Mouse (Mus musculus) embryonic fibroblast, embryonic 13.5 days (primary cell): ENCODE results near the gene Gm20388. TPM values are rescaled to one million over a fixed set of nuclear protein-coding genes. Genes with fewer than 3 reads are reported as not detected.

Source experiments
- H3K27ac ChIP-seq: 2 replicates; pipeline ENCODE4 v1.5.1; 2012; ENCODE audit warnings: low read length, control low read depth, inconsistent platforms; ENCODE audit not compliant: insufficient read depth
- H3K4me1 ChIP-seq: 2 replicates; pipeline ENCODE4 v1.6.1; 2011; ENCODE audit warnings: low read length; ENCODE audit not compliant: control insufficient read depth, insufficient read depth
- H3K4me3 ChIP-seq: 2 replicates; pipeline ENCODE4 v1.5.1; 2011; ENCODE audit warnings: mild to moderate bottlenecking, control low read depth, low read length; ENCODE audit not compliant: insufficient read depth
- CTCF ChIP-seq: IDR thresholded peaks from 2 replicates; pipeline ENCODE4 v1.5.1; 2011; ENCODE audit warnings: mild to moderate bottlenecking, control low read depth, low read length, moderate library complexity, borderline replicate concordance; ENCODE audit not compliant: insufficient read depth
- POLR2A ChIP-seq: IDR thresholded peaks from 2 replicates; pipeline ENCODE4 v1.6.1; 2011; ENCODE audit warnings: low read depth, mild to moderate bottlenecking, control low read depth, low read length, moderate library complexity
- polyA plus RNA-seq: library from polyadenylated mRNA; stranded (reverse); fragments of >200 nt; gene quantifications from 2 replicates; pipeline ENCODE4 v1.2.4, GENCODE M21; 2011; ENCODE audit warnings: low read depth; ENCODE audit not compliant: missing spikeins, insufficient read length

Gm20388 gene
- polyA plus RNA-seq, 1 experiment = 82.8 TPM

- TF ChIP-seq POLR2A (no peak), CTCF (no peak)
- no peak overlapping the region for H3K4me3 ChIP-seq
- H3K27ac ChIP-seq = no peak overlapping the region
- no peaks in the 10 kb centered on the region for H3K4me1 ChIP-seq
These were observed 640.5 kb downstream of the Gm20388 start for GRCm38 (mm10) chr8:120550937-120551676.

GRCm38 (mm10) chr8:120551677-120551980 lies 641.0 kb downstream of the Gm20388 start:
- no peaks in the 10 kb centered on the region for H3K4me1 ChIP-seq
- TF ChIP-seq CTCF (no peak), POLR2A (no peak)
- no peak overlapping the region for H3K4me3 ChIP-seq
- no peak overlapping the region for H3K27ac ChIP-seq

DNA sequence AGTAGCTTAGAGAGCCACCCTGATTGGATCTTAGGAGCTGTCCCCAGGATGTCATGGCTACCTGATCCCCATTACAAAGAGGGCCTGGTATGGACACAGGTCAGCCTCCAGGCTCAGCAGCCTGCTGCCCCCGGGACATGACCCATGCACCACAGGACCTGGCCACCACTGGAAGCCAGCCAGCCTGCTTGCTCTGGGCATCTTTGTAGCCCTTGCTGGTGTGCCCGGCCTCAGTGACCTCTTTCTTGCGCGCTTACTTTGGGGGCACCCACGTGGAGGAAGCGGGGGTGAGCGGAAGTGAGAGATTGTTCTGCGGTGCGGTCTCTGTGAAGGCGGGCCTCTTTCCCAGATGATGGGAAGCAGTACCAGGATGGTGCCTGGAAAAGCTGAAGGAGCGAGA lies 641.9 kb downstream of the Gm20388 start:
- Histone ChIP-seq H3K4me3 (no peak overlapping the region), H3K27ac (no peak overlapping the region), H3K4me1 (no peaks in the 10 kb centered on the region)
- no peak for TF ChIP-seq POLR2A
- no peak for TF ChIP-seq CTCF

- Histone ChIP-seq H3K27ac (no peak overlapping the region), H3K4me1 (no peaks in the 10 kb centered on the region), H3K4me3 (no peak overlapping the region)
- TF ChIP-seq POLR2A (no peak), CTCF (no peak)
These were observed 642.9 kb downstream of the Gm20388 start for GRCm38 (mm10) chr8:120553441-120554123.

- H3K27ac ChIP-seq = no peak overlapping the region
- TF ChIP-seq POLR2A (no peak), CTCF (no peak)
- no peak overlapping the region for H3K4me3 ChIP-seq
- no peaks in the 10 kb centered on the region for H3K4me1 ChIP-seq
These were observed 643.9 kb downstream of the Gm20388 start for GRCm38 (mm10) chr8:120554466-120555039.

GRCm38 (mm10) chr8:120556198-120556892 lies 645.7 kb downstream of the Gm20388 start:
- TF ChIP-seq POLR2A = no peak
- no peak for TF ChIP-seq CTCF
- Histone ChIP-seq H3K4me1 (0 out of 2 replicates have a peak, but pooled peaks cover 4% of the 10 kb centered on the region), H3K27ac (no peak overlapping the region), H3K4me3 (no peak overlapping the region)

GRCm38 (mm10) chr8:120557170-120557965 lies 646.7 kb downstream of the Gm20388 start:
- Histone ChIP-seq H3K27ac (no peak overlapping the region), H3K4me3 (no peak overlapping the region), H3K4me1 (0 out of 2 replicates have a peak, but pooled peaks cover 4% of the 10 kb centered on the region)
- no peak for TF ChIP-seq POLR2A
- TF ChIP-seq CTCF = no peak

- no peak for TF ChIP-seq CTCF
- TF ChIP-seq POLR2A = no peak
- H3K4me1 ChIP-seq = peaks cover 9% of the 10 kb centered on the region; the same call in 1 of the 2 replicates
- H3K4me3 ChIP-seq = no peak overlapping the region
- H3K27ac ChIP-seq = no peak overlapping the region
These were observed 647.5 kb downstream of the Gm20388 start for GRCm38 (mm10) chr8:120558162-120558561.

DNA sequence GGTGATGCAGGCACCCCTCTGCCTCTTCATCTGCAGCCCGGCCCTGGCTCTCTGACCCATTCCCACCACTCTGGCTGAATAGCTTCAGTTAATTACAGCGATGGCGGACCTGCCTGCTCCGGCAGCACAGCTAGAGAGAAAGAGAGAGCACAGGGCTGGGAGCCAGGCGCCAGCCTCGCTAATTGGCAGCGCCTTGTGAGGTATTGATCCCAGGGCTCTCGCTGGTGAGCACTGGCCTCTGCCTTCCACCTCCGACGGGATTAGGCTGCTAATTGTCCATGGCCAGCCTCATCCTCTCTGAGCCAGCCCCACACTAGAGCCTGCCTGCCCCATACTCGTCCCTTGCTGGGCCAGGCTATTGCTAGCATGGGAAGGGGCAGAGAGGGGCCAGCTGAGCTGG lies 649.0 kb downstream of the Gm20388 start:
- TF ChIP-seq CTCF = no peak
- TF ChIP-seq POLR2A = no peak
- Histone ChIP-seq H3K4me3 (no peak overlapping the region), H3K27ac (no peak overlapping the region), H3K4me1 (peaks cover 10% of the 10 kb centered on the region; the same call in 1 of the 2 replicates)
